Mouse (Mus musculus): ENCODE data around the gene Tll1. TPM values are rescaled to one million over a fixed set of nuclear protein-coding genes. Genes with fewer than 3 reads are reported as not detected.

Tll1 gene
- polyA plus RNA-seq, 1 experiment from 2014 or later: 0.33 TPM

- Histone ChIP-seq H3K4me3 (ENCODE audit: low read depth, low read length) (no peak overlapping the region), H3K9ac (ENCODE audit: low read length) (no peak overlapping the region), H3K4me1 (replicated peaks; ENCODE audit: control insufficient read depth, insufficient read depth) (no peaks in the 10 kb centered on the region), H3K4me2 (replicated peaks; ENCODE audit: low read depth) (no peak overlapping the region), H3K27me3 (ENCODE audit: control insufficient read depth, insufficient read depth, low read length) (no peaks in the 10 kb centered on the region), H3K27ac (replicated peaks) (no peak overlapping the region), H3K9me3 (ENCODE audit: control insufficient read depth, low read length) (no peaks in the 10 kb centered on the region), H3K36me3 (ENCODE audit: control insufficient read depth, insufficient read depth, low read length) (no peaks in the 10 kb centered on the region)
- ATAC-seq (ENCODE audit: low FRiP score, low TSS enrichment) (no peak), DNase-seq (ENCODE audit: low spot score) (no peak)
- TF ChIP-seq CTCF (IDR thresholded peaks at IDR 0.05; ENCODE audit: low read depth): no peak
- no peak for TF ChIP-seq EP300 (optimal IDR thresholded peaks at IDR 0.05)
- WGBS: 84% methylated on average over 9 of the region's 9 CpGs
Measured at GRCm38 (mm10) chr8:64152216-64152804, 53.8 kb downstream of the Tll1 start.

- ATAC-seq (ENCODE audit: low FRiP score, low TSS enrichment) (no peak), DNase-seq (ENCODE audit: low spot score) (no peak)
- Histone ChIP-seq H3K4me3 (ENCODE audit: low read depth, low read length) (no peak overlapping the region), H3K27ac (replicated peaks) (no peak overlapping the region), H3K36me3 (ENCODE audit: control insufficient read depth, insufficient read depth, low read length) (no peaks in the 10 kb centered on the region), H3K9me3 (ENCODE audit: control insufficient read depth, low read length) (no peaks in the 10 kb centered on the region), H3K4me2 (replicated peaks; ENCODE audit: low read depth) (no peak overlapping the region), H3K4me1 (replicated peaks; ENCODE audit: control insufficient read depth, insufficient read depth) (no peaks in the 10 kb centered on the region), H3K9ac (ENCODE audit: low read length) (no peak overlapping the region), H3K27me3 (ENCODE audit: control insufficient read depth, insufficient read depth, low read length) (no peaks in the 10 kb centered on the region)
- no peak for TF ChIP-seq EP300 (optimal IDR thresholded peaks at IDR 0.05)
- TF ChIP-seq CTCF (IDR thresholded peaks at IDR 0.05; ENCODE audit: low read depth): no peak
- 58% methylated on average over 1 of the region's 1 CpGs for WGBS
Measured at GRCm38 (mm10) chr8:64136593-64136992, 69.5 kb downstream of the Tll1 start.

GRCm38 (mm10) chr8:64107190-64107589 is 98.9 kb downstream of the Tll1 start:
- Histone ChIP-seq H3K36me3 (ENCODE audit: control insufficient read depth, insufficient read depth, low read length) (no peaks in the 10 kb centered on the region), H3K9me3 (ENCODE audit: control insufficient read depth, low read length) (no peaks in the 10 kb centered on the region), H3K9ac (ENCODE audit: low read length) (no peak overlapping the region)

GRCm38 (mm10) chr8:64073396-64073795 is 132.7 kb downstream of the Tll1 start:
- TF ChIP-seq EP300 (optimal IDR thresholded peaks at IDR 0.05) (no peak), CTCF (IDR thresholded peaks at IDR 0.05; ENCODE audit: low read depth) (no peak)
- Histone ChIP-seq H3K4me1 (replicated peaks; ENCODE audit: control insufficient read depth, insufficient read depth) (no peaks in the 10 kb centered on the region), H3K4me2 (replicated peaks; ENCODE audit: low read depth) (no peak overlapping the region), H3K4me3 (ENCODE audit: low read depth, low read length) (no peak overlapping the region), H3K9me3 (ENCODE audit: control insufficient read depth, low read length) (no peaks in the 10 kb centered on the region), H3K27me3 (ENCODE audit: control insufficient read depth, insufficient read depth, low read length) (no peaks in the 10 kb centered on the region), H3K27ac (replicated peaks) (no peak overlapping the region), H3K9ac (ENCODE audit: low read length) (no peak overlapping the region), H3K36me3 (ENCODE audit: control insufficient read depth, insufficient read depth, low read length) (no peaks in the 10 kb centered on the region)
- DNase-seq (ENCODE audit: low spot score) (no peak), ATAC-seq (ENCODE audit: low FRiP score, low TSS enrichment) (no peak)
- 80% methylated on average over 2 of the region's 2 CpGs for WGBS

More at GRCm38 (mm10) chr8:64107190-64107589, 98.9 kb downstream of the Tll1 start:
- H3K4me1 ChIP-seq (replicated peaks; ENCODE audit: control insufficient read depth, insufficient read depth): no peaks in the 10 kb centered on the region
- no peak overlapping the region for H3K4me3 ChIP-seq (ENCODE audit: low read depth, low read length)
- no peak for ATAC-seq (ENCODE audit: low FRiP score, low TSS enrichment)
- no peak overlapping the region for H3K27ac ChIP-seq (replicated peaks)
- 58% methylated on average over 2 of the region's 2 CpGs for WGBS
- TF ChIP-seq CTCF (IDR thresholded peaks at IDR 0.05; ENCODE audit: low read depth) (no peak), EP300 (optimal IDR thresholded peaks at IDR 0.05) (no peak)
- H3K4me2 ChIP-seq (replicated peaks; ENCODE audit: low read depth): no peak overlapping the region
- no peak for DNase-seq (ENCODE audit: low spot score)
- no peaks in the 10 kb centered on the region for H3K27me3 ChIP-seq (ENCODE audit: control insufficient read depth, insufficient read depth, low read length)

GRCm38 (mm10) chr8:64059867-64060266 is 146.2 kb downstream of the Tll1 start:
- no peak for DNase-seq (ENCODE audit: low spot score)
- no peak for ATAC-seq (ENCODE audit: low FRiP score, low TSS enrichment)
- Histone ChIP-seq H3K27me3 (ENCODE audit: control insufficient read depth, insufficient read depth, low read length) (no peaks in the 10 kb centered on the region), H3K9ac (ENCODE audit: low read length) (no peak overlapping the region), H3K4me1 (replicated peaks; ENCODE audit: control insufficient read depth, insufficient read depth) (no peaks in the 10 kb centered on the region), H3K4me3 (ENCODE audit: low read depth, low read length) (no peak overlapping the region), H3K4me2 (replicated peaks; ENCODE audit: low read depth) (no peak overlapping the region), H3K36me3 (ENCODE audit: control insufficient read depth, insufficient read depth, low read length) (no peaks in the 10 kb centered on the region), H3K27ac (replicated peaks) (no peak overlapping the region), H3K9me3 (ENCODE audit: control insufficient read depth, low read length) (no peaks in the 10 kb centered on the region)
- WGBS: 17% methylated on average over 2 of the region's 2 CpGs
- peak; percentile 70 for TF ChIP-seq EP300 (optimal IDR thresholded peaks at IDR 0.05)
- no peak for TF ChIP-seq CTCF (IDR thresholded peaks at IDR 0.05; ENCODE audit: low read depth)

- Histone ChIP-seq H3K9ac (ENCODE audit: low read length) (no peak overlapping the region), H3K4me3 (ENCODE audit: low read depth, low read length) (no peak overlapping the region), H3K4me1 (replicated peaks; ENCODE audit: control insufficient read depth, insufficient read depth) (no peaks in the 10 kb centered on the region), H3K27me3 (ENCODE audit: control insufficient read depth, insufficient read depth, low read length) (no peaks in the 10 kb centered on the region), H3K27ac (replicated peaks) (no peak overlapping the region), H3K36me3 (ENCODE audit: control insufficient read depth, insufficient read depth, low read length) (no peaks in the 10 kb centered on the region), H3K4me2 (replicated peaks; ENCODE audit: low read depth) (no peak overlapping the region), H3K9me3 (ENCODE audit: control insufficient read depth, low read length) (no peaks in the 10 kb centered on the region)
- no peak for TF ChIP-seq CTCF (IDR thresholded peaks at IDR 0.05; ENCODE audit: low read depth)
- TF ChIP-seq EP300 (optimal IDR thresholded peaks at IDR 0.05): no peak
- ATAC-seq (ENCODE audit: low FRiP score, low TSS enrichment) (no peak), DNase-seq (ENCODE audit: low spot score) (no peak)
- WGBS: 65% methylated on average over 4 of the region's 4 CpGs
Measured at GRCm38 (mm10) chr8:64057571-64057970, 148.5 kb downstream of the Tll1 start.
